Mouse (Mus musculus) thymus, adult 18-20 months (tissue): ENCODE results near the gene Npnt.

ENCODE experiments used
- DNase-seq, 2 experiments: peaks; one replicate each; pipeline ENCODE4 v3.0.0; 2022; ENCODE audit warnings: mixed read lengths in 2 of 2

Npnt gene

DNA sequence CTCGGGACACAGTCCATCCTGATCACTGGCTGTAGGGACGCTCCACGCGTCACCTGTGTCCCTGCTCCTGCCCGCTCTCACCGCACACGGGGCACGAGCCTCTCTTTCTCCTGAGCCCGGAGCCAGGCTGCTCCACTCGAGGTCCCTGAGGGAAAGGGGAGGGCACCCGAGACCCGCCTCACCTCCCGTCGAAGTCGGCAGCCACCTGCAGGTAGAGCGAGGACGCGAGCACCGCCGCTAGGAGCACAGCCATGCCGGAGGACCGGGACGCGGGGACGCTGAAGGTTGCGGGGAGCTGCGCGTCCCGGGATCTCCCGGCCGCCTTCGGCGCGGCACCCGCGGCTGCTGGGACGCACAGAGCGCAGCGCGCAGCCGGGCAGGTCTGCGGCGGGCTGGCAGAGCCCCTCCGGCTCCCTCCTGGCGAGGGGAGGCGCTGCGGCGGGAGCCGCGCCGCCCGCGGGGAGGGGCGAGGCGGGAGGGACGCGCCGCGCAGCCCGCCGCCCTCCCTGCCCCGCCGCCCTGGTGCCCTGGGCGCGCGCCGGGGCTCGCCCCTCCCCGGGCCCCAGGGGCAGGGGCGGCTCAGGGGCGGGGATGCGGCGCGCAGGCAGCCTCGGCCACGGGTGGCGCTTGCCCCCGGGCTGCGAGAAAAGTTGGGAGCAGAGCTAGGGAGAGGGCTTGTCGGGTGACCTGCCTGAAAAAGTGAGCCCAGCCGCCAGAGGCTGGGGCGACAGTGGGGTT, at the start of gene Npnt:
Gene Npnt (minus strand): TSS at position 501 of the 738 bp plus-strand sequence.
- DNase-seq: peak; percentile 14 to 18

DNA sequence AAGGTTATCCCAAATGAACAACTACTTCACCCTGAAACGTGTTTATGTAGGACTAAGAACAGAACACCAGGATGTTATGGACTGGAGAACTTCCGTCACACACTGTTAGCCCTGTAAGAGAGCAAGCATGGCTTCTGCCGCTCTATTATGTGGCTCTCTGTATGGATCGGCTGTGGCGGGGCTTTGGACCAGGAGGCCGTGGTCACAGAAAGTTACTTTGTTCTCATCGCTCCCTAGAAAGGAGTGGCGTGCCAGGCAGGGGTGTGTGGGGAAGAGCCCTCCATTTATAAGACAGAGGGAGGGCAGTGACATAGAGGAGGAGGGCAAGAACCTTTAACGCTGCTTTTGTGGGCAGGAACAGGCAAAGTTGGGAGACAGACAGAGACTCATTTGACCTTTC, 46.2 kb upstream of the Npnt start:
- no peak for DNase-seq

DNA sequence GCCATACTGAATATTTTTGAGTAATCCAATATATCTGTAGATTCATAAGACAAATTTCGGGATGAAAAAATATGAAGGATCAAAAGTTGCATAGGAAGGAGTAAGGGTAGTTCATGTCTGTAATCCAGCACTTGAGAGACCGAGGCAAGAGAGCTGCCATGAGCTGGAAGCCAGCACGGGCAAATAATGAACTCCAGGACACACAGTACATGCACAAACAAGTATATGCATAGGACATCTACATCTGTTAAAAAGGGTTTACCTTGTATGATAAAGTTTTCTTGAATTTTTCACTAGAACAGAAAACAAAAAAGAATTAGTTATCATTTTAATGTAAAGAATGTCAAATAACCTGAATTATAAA, 45.8 kb upstream of the Npnt start:
- DNase-seq: no peak

DNA sequence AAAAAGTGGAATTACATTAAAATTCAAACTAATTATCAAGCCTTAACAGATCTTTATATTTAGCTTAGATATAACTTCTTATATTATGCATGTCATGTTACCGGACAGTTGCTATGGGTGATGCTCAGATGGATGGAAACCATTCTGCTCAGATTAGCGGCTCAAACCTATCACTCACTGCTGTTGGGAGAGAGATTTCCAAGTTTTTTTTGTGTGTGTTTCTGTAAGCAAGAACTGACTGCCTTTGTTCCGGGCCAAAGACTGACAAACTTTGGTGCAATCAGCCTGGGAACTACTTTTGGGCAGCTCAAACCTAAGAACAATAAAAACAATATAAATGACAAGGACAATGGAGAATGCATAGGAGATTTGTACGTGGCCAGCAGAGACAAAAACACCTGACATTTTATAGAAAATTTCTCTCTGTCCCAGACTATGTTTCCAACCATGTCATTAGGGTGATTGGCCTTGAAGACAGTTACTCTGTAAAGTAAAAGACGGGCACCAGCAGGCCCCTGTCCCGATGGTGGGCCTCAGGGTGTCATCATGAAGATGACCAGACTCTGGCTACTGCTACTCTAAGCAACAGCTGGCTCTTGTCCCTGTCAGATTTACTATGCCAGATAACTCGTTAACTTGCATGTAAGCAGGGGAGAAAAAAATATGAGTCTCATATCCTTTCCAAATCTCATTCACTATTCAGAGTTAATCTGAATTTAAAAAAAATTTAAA, 45.2 kb upstream of the Npnt start:
- DNase-seq: no peak

DNA sequence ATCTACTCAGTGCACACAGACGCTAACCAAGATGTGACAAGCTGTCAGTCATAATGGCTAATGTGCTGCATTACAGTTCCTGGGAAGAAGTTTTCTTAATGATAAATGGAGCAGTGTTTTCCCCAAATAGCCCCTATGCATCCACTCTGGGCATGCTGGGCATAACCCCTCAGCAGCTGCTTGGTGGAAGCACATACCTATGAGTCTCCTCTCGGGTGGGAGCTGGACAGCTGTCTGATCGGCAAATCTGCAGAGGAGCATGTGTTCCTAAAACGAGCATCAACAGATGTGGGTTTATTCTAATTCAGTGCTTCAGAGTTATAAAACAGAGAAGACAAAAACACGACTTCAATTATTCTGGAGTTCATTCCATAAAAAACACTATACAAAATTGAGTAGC, 36.1 kb upstream of the Npnt start:
- no peak for DNase-seq

DNA sequence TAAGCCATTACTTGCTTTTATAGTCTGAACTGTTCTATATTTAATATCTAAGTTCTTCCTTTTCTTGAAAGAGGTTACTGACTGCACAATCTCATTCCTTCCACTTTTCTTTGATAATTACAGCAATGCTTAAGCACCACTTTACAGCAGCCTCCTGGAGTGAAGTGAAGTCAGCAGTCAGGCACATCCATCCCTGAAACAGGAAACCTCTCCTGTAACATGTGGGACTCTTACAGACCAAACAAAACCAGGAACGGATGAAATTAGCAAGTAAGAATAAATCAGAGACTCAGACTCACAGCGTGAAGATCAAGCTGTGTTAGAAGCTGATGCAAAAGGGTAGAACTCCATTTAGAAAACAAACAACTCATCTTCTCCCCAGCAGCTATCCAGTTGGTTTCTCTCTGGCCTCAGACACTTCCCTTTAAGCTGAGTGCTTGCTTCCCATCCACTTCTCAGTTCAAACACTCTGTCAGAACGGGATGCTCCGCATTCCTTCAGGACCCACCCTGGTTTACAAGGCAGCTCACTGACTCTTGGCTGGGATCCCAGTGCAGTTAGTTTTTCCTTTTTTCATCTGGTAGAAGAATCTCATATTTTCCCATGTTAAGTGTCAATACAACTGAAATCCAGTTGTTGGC, 33.9 kb upstream of the Npnt start:
- DNase-seq: no peak

DNA sequence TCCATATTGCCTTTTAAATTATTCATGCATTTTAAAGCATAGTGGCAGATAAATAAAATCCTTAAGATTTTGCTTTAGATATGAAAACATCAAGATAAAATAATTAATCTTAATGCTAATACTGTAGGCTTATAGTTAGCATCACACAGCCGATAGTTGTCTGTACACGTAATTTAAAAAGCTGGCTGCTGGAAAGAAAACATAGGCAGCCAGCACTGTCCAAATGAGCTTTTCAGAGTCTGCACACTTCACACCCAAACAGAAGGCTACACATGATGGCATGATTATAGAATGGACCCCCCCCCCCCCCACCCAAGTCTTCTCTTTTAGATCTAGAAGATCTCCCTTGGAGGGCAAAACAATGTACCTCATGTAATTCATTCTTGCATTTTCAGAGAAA, 31.9 kb upstream of the Npnt start:
- no peak for DNase-seq

DNA sequence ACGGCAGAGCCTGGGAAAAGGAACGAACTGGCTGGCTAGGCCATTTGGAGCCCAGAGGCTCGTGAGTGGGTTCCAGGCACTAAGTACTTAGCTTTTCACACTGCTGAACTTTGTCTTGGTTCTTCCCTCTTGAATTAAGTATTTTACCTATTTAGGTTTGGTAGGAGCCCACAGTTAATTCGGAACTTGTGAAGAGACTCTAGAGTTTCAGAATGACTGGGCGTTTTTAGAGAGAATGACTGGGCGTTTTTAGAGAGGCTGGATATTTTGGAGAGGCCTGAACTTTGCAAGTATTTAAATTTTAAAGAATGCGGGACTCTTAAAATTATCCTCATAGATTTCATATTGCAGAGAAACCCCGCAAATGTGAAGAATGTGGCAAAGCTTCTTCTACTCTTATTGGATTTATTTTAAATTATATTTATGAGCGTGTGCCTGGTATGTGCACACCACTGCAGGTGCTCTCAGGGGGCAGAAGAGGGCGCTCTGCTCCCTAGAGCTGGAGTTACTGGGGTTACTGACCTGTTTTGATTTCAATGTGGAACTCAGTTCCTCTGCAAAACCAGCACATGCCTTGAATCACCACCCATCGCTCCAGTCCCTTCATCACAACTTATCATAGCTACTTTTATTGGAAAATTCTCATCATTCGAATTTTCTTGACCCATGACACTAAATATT, 29.8 kb upstream of the Npnt start:
- DNase-seq: no peak

DNA sequence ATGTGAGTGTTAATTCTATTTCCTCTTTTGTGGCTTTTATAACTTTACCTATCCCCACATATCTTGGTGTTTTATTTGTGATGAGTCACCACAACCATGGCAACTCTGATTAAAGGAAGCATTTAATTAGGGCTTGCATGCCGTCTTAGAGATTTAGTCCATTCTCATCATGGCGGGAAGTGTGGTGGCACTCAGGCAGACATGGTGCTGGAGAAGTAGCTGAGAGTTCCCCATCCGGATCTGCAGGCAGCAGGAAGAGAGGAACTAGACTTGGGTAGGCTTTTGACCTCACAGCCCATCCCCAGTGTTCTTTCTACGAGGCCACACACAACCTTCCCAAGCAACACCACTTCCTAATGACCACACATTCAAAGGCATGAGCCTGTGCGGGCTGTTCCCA, 16.2 kb upstream of the Npnt start:
- DNase-seq: no peak

DNA sequence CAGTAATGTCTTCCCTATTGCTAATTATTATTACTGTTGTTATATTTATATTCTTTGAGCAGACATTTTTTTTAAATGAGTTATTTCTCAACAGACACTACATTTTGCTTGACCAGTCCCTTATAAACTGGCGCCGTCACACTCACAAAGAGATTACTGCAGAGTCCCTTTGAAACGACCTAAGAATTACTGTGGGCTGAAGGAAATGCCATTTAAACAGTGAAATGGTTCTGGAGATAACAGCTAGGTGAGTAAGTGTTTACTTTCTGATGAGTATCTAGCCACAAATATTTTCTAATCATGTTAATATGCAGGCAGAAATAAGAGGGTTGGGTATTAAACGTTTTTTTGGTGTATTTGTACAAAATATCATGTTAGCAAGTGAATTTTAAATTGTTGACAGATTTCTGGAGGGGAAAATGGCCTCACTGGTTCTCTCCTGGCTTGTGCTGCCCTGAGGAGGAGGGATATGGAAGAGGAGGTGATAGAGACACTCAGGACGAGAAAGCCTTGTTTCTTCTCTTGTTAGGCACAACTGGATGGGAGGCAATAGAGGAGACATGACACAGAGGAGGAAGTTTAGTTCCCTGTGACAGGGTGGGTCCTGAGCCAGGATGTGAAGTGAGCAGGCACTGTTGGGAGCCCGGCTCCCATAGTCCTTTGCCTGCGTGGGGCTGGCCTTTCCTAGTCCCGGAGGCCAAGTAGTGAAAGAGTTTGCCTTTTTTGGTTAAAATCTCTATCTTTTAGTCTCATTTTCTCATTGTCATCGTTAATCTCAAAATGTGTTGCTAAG, 14.8 kb upstream of the Npnt start:
- no peak for DNase-seq

DNA sequence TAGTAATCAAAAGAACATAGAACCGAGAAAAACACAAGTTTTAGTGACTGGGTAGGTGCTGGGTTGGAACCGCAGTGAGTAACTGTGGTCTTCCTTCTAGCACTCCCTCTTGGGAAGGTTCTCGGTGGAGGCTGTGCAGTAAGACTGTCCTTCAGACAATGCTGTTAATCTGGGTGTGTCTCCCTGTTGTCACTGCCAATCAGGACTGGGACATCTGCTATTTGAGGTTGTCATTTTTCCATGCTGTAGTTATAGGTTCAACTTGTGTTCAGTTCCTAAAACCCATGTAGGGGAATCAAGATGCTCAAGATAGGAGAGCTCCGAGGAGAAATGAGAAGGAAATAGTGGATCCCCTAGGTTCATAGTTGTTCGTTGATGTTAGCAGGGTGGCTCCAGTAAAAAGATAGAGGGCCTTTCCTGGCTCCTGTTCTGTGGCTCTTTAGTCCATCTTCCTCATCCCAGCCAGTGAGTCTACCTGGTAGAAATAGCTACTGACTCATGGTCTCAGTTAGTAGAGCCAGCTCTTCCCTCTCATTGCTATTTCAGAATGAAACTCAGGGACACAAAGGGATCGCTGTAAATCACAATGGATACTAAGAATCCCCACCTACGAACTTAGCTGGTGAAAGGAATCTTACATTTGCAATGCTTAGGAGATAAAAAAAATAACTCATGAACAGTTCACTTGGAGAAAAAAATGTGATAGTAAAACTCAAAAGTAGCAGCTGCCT, 12.7 kb upstream of the Npnt start:
- DNase-seq: no peak

DNA sequence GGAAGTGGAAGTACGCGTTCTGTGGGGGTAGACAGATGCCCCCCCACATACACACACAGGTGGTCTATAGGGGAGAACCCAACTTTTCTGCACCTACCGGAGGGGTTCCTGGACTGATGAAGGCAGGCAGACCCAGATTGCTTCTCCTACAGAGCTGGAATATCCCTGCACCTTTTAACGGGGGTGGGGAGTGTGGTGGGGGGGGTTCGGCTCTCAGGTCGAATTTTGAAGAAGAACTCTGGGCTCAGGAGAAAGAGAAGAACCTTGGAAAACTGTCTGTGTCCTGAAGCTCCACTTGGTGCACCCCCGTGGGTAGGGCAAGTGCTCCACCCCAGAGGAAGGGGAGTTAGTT, 414 bp upstream of the Npnt start:
- no peak for DNase-seq

DNA sequence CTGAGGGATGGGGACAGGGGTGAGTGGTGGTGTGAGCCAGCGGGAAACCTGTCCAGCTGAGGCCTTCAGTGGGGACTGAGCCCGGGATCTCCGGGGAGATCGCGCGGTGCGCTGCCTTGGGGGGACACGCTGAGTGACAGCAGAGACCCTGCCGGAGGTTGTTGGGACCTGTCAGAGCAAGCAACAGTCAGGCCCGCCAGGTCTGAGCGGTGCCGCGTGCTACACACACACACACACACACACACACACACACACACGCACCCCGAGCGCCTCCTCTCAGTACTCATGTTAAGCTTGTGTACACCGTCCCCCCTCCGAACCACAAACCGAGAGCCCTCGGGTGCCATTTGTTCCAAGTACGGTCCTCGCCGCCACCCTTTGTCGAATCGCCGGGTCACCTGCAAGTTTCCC, 706 bp downstream of the Npnt start:
- peak; percentile 4 to 5 for DNase-seq

DNA sequence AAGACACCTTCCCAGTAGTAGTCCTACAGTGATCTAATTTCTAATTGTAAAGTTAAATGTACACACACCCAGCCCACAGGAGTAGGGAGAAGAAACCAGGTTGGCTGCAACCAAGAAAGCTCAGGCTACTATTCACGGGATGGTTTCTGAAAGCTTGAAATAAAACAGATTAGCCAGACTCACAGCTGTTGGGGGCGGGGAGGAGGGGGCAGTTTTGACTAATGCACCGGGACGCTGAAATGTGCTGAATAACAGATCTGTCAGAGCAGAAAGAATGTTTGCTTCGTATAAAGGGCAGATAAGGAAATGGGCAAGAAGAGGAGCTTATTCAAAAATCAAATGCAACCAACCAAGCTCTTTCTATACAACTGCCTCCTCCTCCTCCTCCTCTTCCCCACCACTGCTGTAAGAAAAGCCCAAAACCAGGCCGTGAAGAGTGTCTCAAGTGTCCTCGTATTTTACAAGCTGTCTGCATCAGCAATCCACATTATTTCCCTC, 1.7 kb downstream of the Npnt start:
- no peak for DNase-seq

DNA sequence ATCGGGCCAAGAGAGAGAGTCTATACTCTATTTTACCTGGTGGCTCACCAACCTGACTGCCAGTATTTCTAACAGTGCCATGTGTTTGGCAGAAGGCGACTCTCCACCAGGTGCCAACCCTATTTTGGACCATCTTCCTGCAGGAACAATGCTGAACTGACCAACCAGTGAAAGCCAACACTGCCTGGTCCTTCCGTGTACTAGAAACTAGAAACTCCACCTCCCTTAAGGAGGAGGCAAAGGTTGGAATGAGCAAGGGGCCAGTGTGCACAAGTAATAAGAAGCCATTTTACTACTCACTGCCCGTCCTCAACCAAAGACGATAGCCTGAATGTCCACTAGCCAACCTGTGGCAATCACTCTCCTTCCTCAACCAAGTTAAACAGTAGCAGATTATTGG, 4.0 kb downstream of the Npnt start:
- no peak for DNase-seq

DNA sequence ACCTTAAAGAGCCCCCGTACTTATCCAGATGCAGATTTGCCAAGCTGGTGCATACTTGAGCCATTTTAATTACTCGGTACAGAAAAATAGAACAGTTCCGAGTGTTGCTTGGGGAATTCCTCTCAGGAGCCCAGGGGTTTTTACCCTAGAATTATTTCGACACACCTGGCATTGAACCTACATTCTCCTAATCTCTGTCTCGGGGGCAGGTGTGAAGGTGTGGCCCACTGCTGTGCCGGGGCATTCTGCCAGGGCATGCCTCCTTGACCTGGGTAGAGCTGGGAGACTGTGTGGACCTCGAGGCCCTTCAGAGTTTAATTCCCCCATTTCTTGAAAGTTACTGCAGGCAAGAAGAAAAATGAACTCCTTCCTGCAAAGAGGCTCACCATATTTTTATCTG, 4.4 kb downstream of the Npnt start:
- DNase-seq: no peak

DNA sequence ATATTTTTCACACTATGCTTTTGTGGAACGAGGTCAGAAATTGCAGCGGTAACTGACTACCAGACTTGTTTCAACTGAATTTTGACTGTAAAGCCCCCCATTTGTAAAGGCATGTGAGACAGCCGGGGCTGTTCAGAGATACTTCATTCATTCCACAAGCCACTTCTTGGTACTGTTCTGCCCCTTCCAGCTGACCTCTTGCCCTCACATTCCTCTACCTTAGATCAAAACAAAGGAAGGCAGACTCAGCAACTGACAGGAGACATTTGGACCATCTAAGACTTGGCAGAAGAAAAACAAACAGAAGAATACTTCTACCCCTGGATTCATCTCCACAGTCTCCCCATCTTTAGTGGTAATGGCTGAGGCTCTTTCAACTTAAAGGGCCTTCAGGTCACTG, 5.5 kb downstream of the Npnt start:
- no peak for DNase-seq

DNA sequence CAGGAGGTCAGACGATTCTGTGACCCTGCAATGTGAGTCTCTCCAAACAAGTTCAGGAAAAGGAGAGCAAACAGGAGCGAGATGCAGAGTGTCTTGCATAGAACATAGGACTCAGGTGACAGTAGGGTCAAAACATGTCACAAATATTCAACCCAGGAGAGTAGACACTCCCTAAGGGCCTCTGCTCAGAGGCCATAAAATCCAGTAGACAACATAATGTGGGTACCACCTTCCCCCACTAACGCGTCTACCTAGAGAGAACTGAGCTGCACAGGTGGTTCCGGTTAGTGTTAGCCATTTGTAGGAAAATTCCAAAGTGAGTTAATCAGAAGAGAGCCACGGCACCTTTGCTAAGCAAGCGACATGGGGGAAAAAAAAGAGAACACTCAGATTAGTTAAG, 5.9 kb downstream of the Npnt start:
- no peak for DNase-seq

DNA sequence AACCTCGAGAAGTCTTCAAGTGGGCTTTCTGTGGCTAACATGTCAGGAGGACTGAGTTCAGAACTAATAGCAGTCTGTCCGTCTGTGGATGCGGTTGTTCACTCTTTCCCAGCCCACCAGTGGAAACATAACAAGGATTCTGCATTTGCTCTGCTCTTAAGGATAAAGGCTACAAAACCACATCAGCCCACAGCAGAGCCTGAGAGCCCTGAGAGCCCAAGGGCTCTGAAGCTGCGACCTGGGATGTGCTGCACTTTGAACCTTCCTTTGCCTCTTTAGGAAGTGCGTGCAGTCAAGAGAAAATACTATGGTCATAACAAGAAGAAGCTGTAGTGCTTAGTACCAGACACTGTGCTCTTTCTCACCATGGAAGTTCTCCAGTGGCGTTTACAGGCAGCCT, 7.3 kb downstream of the Npnt start:
- DNase-seq: no peak

DNA sequence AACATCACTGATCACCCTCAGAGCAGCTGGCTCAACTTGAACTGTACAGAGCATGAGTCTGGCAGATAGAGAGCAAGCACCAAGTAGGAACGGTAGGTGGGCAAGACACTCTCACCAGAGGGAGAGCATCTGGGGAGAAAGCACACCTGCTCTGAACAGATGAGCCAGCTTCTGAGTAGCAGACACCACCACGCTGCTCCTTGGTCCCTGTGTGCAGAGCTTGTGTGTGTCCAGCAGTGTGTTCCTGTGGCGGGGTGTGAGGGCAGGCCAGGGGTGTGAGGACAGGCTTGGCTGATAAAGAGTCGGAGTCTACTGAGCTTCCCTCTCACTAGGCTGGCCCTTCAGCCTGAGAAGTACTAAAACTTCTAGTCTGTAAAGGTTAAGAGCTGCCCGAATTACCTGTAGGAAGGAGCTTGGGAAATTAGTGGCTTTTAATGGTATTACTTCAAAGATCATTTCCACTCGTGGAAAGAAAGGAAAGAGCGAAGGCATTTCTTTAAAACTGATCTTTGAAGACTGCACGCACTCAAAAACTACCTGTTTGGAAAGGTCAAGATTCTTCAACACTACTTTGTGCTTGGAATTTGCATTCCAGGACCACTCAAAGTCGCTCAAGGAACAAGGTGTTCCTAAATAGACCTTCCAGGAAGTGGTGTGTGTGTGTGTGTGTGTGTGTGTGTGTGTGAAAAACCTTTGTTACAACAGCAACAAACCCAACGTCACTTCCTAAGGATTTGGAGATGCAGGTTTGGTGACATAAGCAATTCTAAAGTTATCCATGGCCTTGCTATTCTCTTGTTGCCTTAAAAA, 9.7 kb downstream of the Npnt start:
- no peak for DNase-seq

DNA sequence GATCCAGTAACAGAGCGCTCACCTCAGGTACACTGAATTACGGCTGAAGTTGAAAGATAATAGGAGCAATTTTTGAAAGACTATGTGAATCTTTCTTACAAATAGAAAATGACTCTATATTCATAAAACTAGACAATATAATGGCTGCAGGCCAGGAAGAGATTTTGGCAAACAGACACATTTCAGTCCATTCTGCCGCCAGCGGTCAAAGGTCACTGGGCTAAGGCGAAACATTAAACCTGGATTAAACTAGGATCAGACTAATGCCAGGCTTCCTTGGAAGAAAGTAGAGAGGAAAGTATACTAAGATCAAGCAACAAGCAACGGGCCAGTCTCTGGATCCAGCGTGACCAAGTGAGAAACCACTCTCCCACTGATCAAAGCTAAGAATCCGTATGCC, 11.1 kb downstream of the Npnt start:
- no peak for DNase-seq
